Mouse (Mus musculus) midbrain, postnatal 0 days (tissue): ENCODE data around the gene Poldip3. TPM values are rescaled to one million over a fixed set of nuclear protein-coding genes. Genes with fewer than 3 reads are reported as not detected.

Experiments used
- ATAC-seq: fragments of 200-750 bp; cut with Nextera tagmentation; 2 replicates; pipeline ENCODE4 v1.8.0; 2017; ENCODE audit warnings: moderate number of reproducible peaks, mild to moderate bottlenecking, moderate TSS enrichment, moderate library complexity; ENCODE audit not compliant: low FRiP score
- DNase-seq: peaks from one replicate; pipeline ENCODE4 v3.0.0-alpha.2; 2015; ENCODE audit warnings: low spot score
- H3K27ac ChIP-seq: fragments of 300-500 bp; sonication (generic); 2 replicates; pipeline ENCODE4 v1.5.1; 2014; ENCODE audit warnings: low read depth, mild to moderate bottlenecking, low read length, mixed read lengths
- H3K27me3 ChIP-seq: fragments of 300-500 bp; sonication (generic); 2 replicates; pipeline ENCODE4 v1.6.1; 2014; ENCODE audit warnings: low read length, control low read depth, mixed read lengths; ENCODE audit not compliant: insufficient read depth
- H3K36me3 ChIP-seq: fragments of 300-500 bp; sonication (generic); 2 replicates; pipeline ENCODE4 v1.6.1; 2014; ENCODE audit warnings: low read length, control low read depth, mixed read lengths; ENCODE audit not compliant: insufficient read depth
- H3K4me1 ChIP-seq: fragments of 300-500 bp; sonication (generic); 2 replicates; pipeline ENCODE4 v1.6.1; 2014; ENCODE audit warnings: mild to moderate bottlenecking, control low read depth, antibody characterized with exemption, low read length, mixed read lengths; ENCODE audit not compliant: insufficient read depth
- H3K4me2 ChIP-seq: fragments of 300-500 bp; sonication (generic); 2 replicates; pipeline ENCODE4 v1.6.1; 2014; ENCODE audit warnings: low read depth, mild to moderate bottlenecking, low read length, mixed read lengths; ENCODE audit not compliant: poor library complexity, severe bottlenecking
- H3K4me3 ChIP-seq: fragments of 300-500 bp; sonication (generic); 2 replicates; pipeline ENCODE4 v1.5.1; 2014; ENCODE audit warnings: low read depth, mild to moderate bottlenecking, low read length, moderate library complexity
- H3K9ac ChIP-seq: fragments of 300-500 bp; sonication (generic); replicated peaks from 2 replicates; pipeline ENCODE4 v1.6.1; 2014; ENCODE audit warnings: mild to moderate bottlenecking, low read length, moderate library complexity, mixed read lengths; ENCODE audit not compliant: poor library complexity, severe bottlenecking
- H3K9me3 ChIP-seq: fragments of 300-500 bp; sonication (generic); 2 replicates; pipeline ENCODE4 v1.6.1; 2016; ENCODE audit warnings: low read length, control low read depth
- CTCF ChIP-seq: IDR thresholded peaks from 2 replicates; pipeline ENCODE4 v1.5.1; 2016; ENCODE audit warnings: antibody characterized with exemption, mild to moderate bottlenecking
- WGBS: fragments of 180-500 bp; shearing (Covaris S2); extraction: QIAGEN DNeasy Blood & Tissue Kit; methylation state at CpG from one replicate; pipeline ENCODE4 v1.1.7; 2014; 5-methylcytosine and 5-hydroxymethylcytosine counted together
- polyA plus RNA-seq: library from polyadenylated mRNA; unstranded; fragments of >200 nt; fragmentation: Nextera tagmentation; extraction: Ambion mirVana; gene quantifications from 2 replicates; pipeline ENCODE4 v1.2.1, GENCODE M21; 2015
- total RNA-seq: library from RNA; depleted of rRNA; stranded (reverse); fragments of >200 nt; gene quantifications from 2 replicates; pipeline ENCODE4 v1.2.3, GENCODE M21; 2014

Gene Poldip3
- total and polyA plus RNA-seq, 2 experiments from 2014 or later: 93.3 to 110 TPM

GRCm38 (mm10) chr15:83103111-83103510 lies 46.1 kb downstream of the Poldip3 start:
- peaks cover 5% of the 10 kb centered on the region; the same call in 1 of the 2 replicates for H3K4me1 ChIP-seq
- TF ChIP-seq CTCF: no peak
- no peaks in the 10 kb centered on the region for H3K9me3 ChIP-seq
- H3K36me3 ChIP-seq: no peaks in the 10 kb centered on the region
- ATAC-seq: no peak
- no peak overlapping the region for H3K9ac ChIP-seq
- 50% methylated on average over 1 of the region's 1 CpGs for WGBS
- H3K27me3 ChIP-seq: no peaks in the 10 kb centered on the region
- H3K4me3 ChIP-seq: no peak overlapping the region
- no peak overlapping the region for H3K27ac ChIP-seq
- no peak for DNase-seq
- no peak overlapping the region for H3K4me2 ChIP-seq

GRCm38 (mm10) chr15:83100332-83100662 lies 48.9 kb downstream of the Poldip3 start:
- Histone ChIP-seq H3K4me3 (peak overlapping the region; percentile 26), H3K27me3 (no peaks in the 10 kb centered on the region), H3K9ac (no peak overlapping the region), H3K9me3 (no peaks in the 10 kb centered on the region), H3K4me2 (peak overlapping the region; percentile 50), H3K36me3 (no peaks in the 10 kb centered on the region), H3K27ac (no peak overlapping the region), H3K4me1 (peaks cover 5% of the 10 kb centered on the region; the same call in 1 of the 2 replicates)
- WGBS: 6% methylated on average over 8 of the region's 8 CpGs
- ATAC-seq (no peak), DNase-seq (no peak)
- TF ChIP-seq CTCF: no peak

GRCm38 (mm10) chr15:83099533-83100331 lies 49.5 kb downstream of the Poldip3 start:
- no peaks in the 10 kb centered on the region for H3K9me3 ChIP-seq

DNA sequence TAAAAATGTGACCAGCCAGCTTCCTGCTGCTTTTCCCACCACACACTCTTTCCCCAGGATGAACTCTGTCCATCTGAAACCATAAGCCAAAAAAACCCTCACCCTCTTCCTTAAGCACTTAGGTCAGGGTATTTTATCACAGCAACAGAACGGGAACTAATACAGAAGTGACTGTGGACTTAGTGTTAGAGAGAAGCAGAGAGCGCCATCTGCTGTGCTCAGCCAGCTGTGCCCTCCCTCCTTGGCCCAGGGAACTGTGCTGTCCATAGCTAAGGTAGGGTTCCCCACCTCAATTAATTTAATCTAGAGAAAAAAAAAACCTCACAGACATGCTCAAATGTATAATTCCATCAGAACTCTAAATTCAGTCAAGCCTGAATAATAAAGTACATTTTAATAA lies 53.2 kb downstream of the Poldip3 start:
- Histone ChIP-seq H3K9ac (no peak overlapping the region), H3K4me2 (no peak overlapping the region), H3K27ac (no peak overlapping the region), H3K27me3 (no peaks in the 10 kb centered on the region), H3K4me1 (peaks cover 5% of the 10 kb centered on the region; the same call in 1 of the 2 replicates), H3K36me3 (no peaks in the 10 kb centered on the region), H3K9me3 (no peaks in the 10 kb centered on the region), H3K4me3 (no peak overlapping the region)
- WGBS: 36% methylated on average over 2 of the region's 2 CpGs
- DNase-seq (no peak), ATAC-seq (no peak)
- peak; percentile 58 for TF ChIP-seq CTCF

More at GRCm38 (mm10) chr15:83099533-83100331, 49.5 kb downstream of the Poldip3 start:
- H3K4me3 ChIP-seq: peak overlapping the region; percentile 26
- H3K27ac ChIP-seq: no peak overlapping the region
- no peak for TF ChIP-seq CTCF
- no peak overlapping the region for H3K9ac ChIP-seq
- peak overlapping the region; percentile 50 for H3K4me2 ChIP-seq
- 4% methylated on average over 31 of the region's 31 CpGs for WGBS
- no peaks in the 10 kb centered on the region for H3K27me3 ChIP-seq
- peak; percentile 60 for DNase-seq
- ATAC-seq: 0 out of 2 replicates have a peak, but pooled peaks have one; percentile 41
- no peaks in the 10 kb centered on the region for H3K36me3 ChIP-seq
- peaks cover 5% of the 10 kb centered on the region; the same call in 1 of the 2 replicates for H3K4me1 ChIP-seq

- no peak overlapping the region for H3K4me3 ChIP-seq
- H3K4me1 ChIP-seq: no peaks in the 10 kb centered on the region
- no peak overlapping the region for H3K27ac ChIP-seq
- no peak for DNase-seq
- peaks cover 6% of the 10 kb centered on the region; the same call in 1 of the 2 replicates for H3K27me3 ChIP-seq
- H3K9me3 ChIP-seq: no peaks in the 10 kb centered on the region
- H3K36me3 ChIP-seq: no peaks in the 10 kb centered on the region
- WGBS: 85% methylated on average over 2 of the region's 2 CpGs
- no peak for ATAC-seq
- no peak overlapping the region for H3K9ac ChIP-seq
- TF ChIP-seq CTCF: no peak
- H3K4me2 ChIP-seq: no peak overlapping the region
These were observed 55.5 kb downstream of the Poldip3 start for GRCm38 (mm10) chr15:83093687-83094086.

GRCm38 (mm10) chr15:83090874-83091273 lies 58.3 kb downstream of the Poldip3 start:
- Histone ChIP-seq H3K4me3 (no peak overlapping the region), H3K27me3 (peaks cover 6% of the 10 kb centered on the region; the same call in 1 of the 2 replicates), H3K27ac (no peak overlapping the region), H3K9ac (no peak overlapping the region), H3K4me1 (no peaks in the 10 kb centered on the region), H3K4me2 (no peak overlapping the region), H3K36me3 (no peaks in the 10 kb centered on the region), H3K9me3 (no peaks in the 10 kb centered on the region)
- no peak for DNase-seq
- ATAC-seq: no peak
- 62% methylated on average over 3 of the region's 3 CpGs for WGBS
- TF ChIP-seq CTCF: no peak
